Mouse (Mus musculus): ENCODE measurements around the gene Gas7.

DNA sequence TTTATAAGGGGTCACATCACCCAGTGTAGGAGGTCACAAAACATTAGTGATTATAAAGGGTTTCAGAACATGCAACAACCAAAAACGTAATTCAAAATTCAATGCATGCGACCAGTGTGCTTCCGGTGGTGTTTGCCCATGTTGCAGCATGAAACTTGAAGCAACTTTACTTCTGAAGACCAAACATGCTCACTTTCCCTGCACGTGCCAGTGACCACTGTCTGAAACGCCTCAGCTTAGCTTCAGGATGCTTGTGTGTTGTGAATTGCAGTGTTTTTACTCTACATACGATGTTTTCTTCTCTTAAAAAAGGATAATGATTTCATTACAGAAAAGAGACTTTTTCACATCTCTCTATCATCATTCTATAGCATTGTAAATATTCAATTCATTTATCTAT lies 283.1 kb downstream of the Gas7 start:
- TF ChIP-seq CTCF (IDR thresholded peaks at IDR 0.05; ENCODE audit: extremely low read depth, insufficient read length, insufficient replicate concordance, low read depth, low read length) (no peak), POLR2A (IDR thresholded peaks at IDR 0.05; ENCODE audit: low read depth, low read length) (no peak)
